Mouse (Mus musculus) megakaryocyte, embryonic 14.5 days (primary cell): Measurements from ENCODE around the gene Ccnd3.

Experiments
- FLI1 ChIP-seq: IDR thresholded peaks from 2 replicates; pipeline ENCODE4 v1.6.1; 2012; ENCODE audit warnings: low read length, inconsistent platforms, mixed read lengths
- GATA1 ChIP-seq: IDR thresholded peaks from 3 replicates; pipeline ENCODE4 v1.6.1; 2012; ENCODE audit warnings: mixed read lengths, low read length, inconsistent platforms, borderline replicate concordance

DNA sequence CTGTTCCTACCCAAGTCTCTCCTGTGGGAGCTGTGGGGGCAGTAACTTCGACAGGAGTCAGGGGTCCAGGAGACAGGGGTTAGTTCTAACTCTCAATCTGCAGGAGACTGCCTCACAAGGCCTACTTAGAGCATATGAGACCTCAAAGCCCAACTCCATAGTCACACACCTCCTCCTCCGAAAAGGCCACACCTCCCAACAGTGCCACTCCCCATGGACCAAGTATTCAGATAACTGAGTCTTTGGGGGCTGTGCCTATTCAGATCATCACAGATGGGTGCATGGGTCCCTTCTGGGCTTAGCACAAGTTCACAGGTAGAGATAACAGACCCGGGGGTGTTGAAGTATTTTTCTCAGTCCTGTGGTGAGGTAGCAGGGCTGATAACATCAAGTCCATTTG, 43.2 kb upstream of the Ccnd3 start:
- TF ChIP-seq GATA1 (no peak), FLI1 (no peak)
